25 mouse cellular contexts compared by ENCODE assay signal in the genomic region with DNA sequence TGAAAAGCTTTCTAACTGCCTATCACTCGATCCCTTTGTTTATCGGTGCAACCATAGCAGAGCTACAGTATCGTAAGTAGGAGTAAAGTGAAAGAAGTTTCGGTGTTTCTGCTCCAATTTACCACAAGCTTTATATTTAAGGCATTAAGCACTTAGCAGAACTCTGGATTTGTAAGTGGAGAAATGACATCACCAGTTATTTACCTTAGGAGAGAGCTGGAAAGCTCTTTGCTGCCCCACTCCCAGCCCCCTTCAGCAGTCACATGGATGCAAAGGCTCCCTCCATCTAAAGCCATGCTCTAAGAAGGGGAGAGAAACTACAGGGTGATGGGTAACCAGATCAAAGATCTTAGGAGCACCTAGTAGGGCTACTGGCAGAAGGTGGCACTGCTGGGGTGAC.
DNase-seq lines count a peak whose midpoint lies in the region; ATAC-seq and TF ChIP-seq lines count a peak whose summit lies in the region.
"Had no signal": no experiment of that assay in that cellular context is flagged by ENCODE, and none has a peak within 500 bp of the region (broad histone marks: within the 10 kb centered on the region; RNA-seq: fewer than 3 reads in every experiment).

No protein-coding gene starts in this region.

- no peaks in the 10 kb centered on the region for H3K79me2 ChIP-seq in heart, adult 2 months (replicated peaks; ENCODE audit: control insufficient read depth, insufficient read depth, low read length)

- H3K4me1 ChIP-seq in heart, adult 2 months (ENCODE audit: control insufficient read depth, insufficient read depth, low read length) = peaks cover 14% of the 10 kb centered on the region
- H3K4me1 ChIP-seq in lung, embryonic 15.5 days = peaks cover 33% of the 10 kb centered on the region
- no peaks in the 10 kb centered on the region for H3K4me1 ChIP-seq in bone marrow, adult 2 months (ENCODE audit: control insufficient read depth, insufficient read depth, low read length)
- no peaks in the 10 kb centered on the region for H3K4me1 ChIP-seq in intestine, postnatal 0 days (replicated peaks; ENCODE audit: control insufficient read depth, insufficient read depth, low read length)

- peak overlapping the region; percentile 61 for H3K27ac ChIP-seq in heart, adult 2 months
- H3K27ac ChIP-seq in lung, embryonic 15.5 days = 0 out of 2 replicates have a peak overlapping the region, but pooled peaks have one; percentile 8
- H3K27ac ChIP-seq in bone marrow, adult 2 months (ENCODE audit: control insufficient read depth, insufficient read depth, low read depth, low read length, poor library complexity) = 0 out of 2 replicates have a peak overlapping the region, but pooled peaks have one; percentile 15
- H3K27ac ChIP-seq in intestine, postnatal 0 days (ENCODE audit: low read depth, low read length) = no peak overlapping the region
- H3K27ac ChIP-seq: embryonic facial prominence, embryonic 13.5 days; hindbrain, embryonic 14.5 days; intestine, embryonic 15.5 days; macrophage; midbrain, embryonic 10.5 days had no signal

- TF ChIP-seq EP300 in heart, adult 2 months (IDR thresholded peaks at IDR 0.05; ENCODE audit: insufficient read depth, low read depth, low read length) = no peak

- H3K9ac ChIP-seq in heart, adult 2 months (ENCODE audit: low read depth, low read length) = no peak overlapping the region
- no peak overlapping the region for H3K9ac ChIP-seq in lung, embryonic 15.5 days
- no peak overlapping the region for H3K9ac ChIP-seq in intestine, postnatal 0 days (ENCODE audit: low read depth, low read length)
- H3K9ac ChIP-seq: embryonic facial prominence, embryonic 13.5 days; heart, embryonic 12.5 days; hindbrain, embryonic 14.5 days; intestine, embryonic 15.5 days had no signal

- peaks cover 43% of the 10 kb centered on the region for H3K36me3 ChIP-seq in heart, adult 2 months (ENCODE audit: control insufficient read depth, insufficient read depth, low read length)
- H3K36me3 ChIP-seq in lung, embryonic 15.5 days = no peaks in the 10 kb centered on the region
- 0 out of 2 replicates have a peak, but pooled peaks cover 5% of the 10 kb centered on the region for H3K36me3 ChIP-seq in intestine, postnatal 0 days (ENCODE audit: control insufficient read depth, insufficient read depth)
- H3K36me3 ChIP-seq: embryonic facial prominence, embryonic 13.5 days; intestine, embryonic 15.5 days; midbrain, embryonic 10.5 days had no signal

- no peaks in the 10 kb centered on the region for H3K27me3 ChIP-seq in heart, adult 2 months (ENCODE audit: control insufficient read depth, insufficient read depth, low read length)
- no peaks in the 10 kb centered on the region for H3K27me3 ChIP-seq in lung, embryonic 15.5 days
- no peaks in the 10 kb centered on the region for H3K27me3 ChIP-seq in intestine, postnatal 0 days (replicated peaks; ENCODE audit: control insufficient read depth, insufficient read depth, low read length)
- H3K27me3 ChIP-seq: heart, embryonic 12.5 days; intestine, embryonic 15.5 days had no signal

- no peaks in the 10 kb centered on the region for H3K9me3 ChIP-seq in lung, embryonic 15.5 days
- H3K9me3 ChIP-seq in intestine, postnatal 0 days (ENCODE audit: control insufficient read depth) = no peaks in the 10 kb centered on the region
- H3K9me3 ChIP-seq: embryonic facial prominence, embryonic 13.5 days; heart, embryonic 12.5 days; intestine, embryonic 15.5 days; midbrain, embryonic 10.5 days had no signal

- WGBS in heart, adult 2 months = 81% methylated on average over 4 of the region's 4 CpGs
- WGBS in lung, embryonic 15.5 days = 70% methylated on average over 4 of the region's 4 CpGs
- WGBS in bone marrow, adult 2 months = 58% methylated on average over 4 of the region's 4 CpGs
- WGBS in intestine, postnatal 0 days = 79% methylated on average over 4 of the region's 4 CpGs

- TF ChIP-seq CTCF in heart, adult 2 months (IDR thresholded peaks at IDR 0.05) = no peak
- TF ChIP-seq CTCF in bone marrow, adult 2 months (IDR thresholded peaks at IDR 0.05; ENCODE audit: control insufficient read depth, insufficient read depth, low read length) = no peak
- TF ChIP-seq CTCF in intestine, postnatal 0 days (IDR thresholded peaks at IDR 0.05; ENCODE audit: low read depth) = no peak

- intact Hi-C loops in heart, adult 2 months (cut with DNase I) = no loop called here
- intact Hi-C loops in heart, postnatal 25 days (cut with DNase I) = no loop called here

- no peak overlapping the region for H3K4me3 ChIP-seq in heart, adult 2 months
- H3K4me3 ChIP-seq in lung, embryonic 15.5 days = no peak overlapping the region
- no peak overlapping the region for H3K4me3 ChIP-seq in bone marrow, adult 2 months (replicated peaks; ENCODE audit: control insufficient read depth, low read depth, low read length)
- no peak overlapping the region for H3K4me3 ChIP-seq in intestine, postnatal 0 days (ENCODE audit: low read depth, low read length)
- H3K4me3 ChIP-seq: embryonic facial prominence, embryonic 13.5 days; heart, embryonic 12.5 days; intestine, embryonic 15.5 days; midbrain, embryonic 10.5 days had no signal

- no peak for ATAC-seq in lung, embryonic 15.5 days (ENCODE audit: borderline replicate concordance, extremely low read depth, low FRiP score, low TSS enrichment)
- ATAC-seq in intestine, postnatal 0 days = no peak
- ATAC-seq: forebrain, embryonic 14.5 days; intestine, embryonic 15.5 days; midbrain, embryonic 16.5 days had no signal

- no peak for DNase-seq in heart, adult 2 months
- DNase-seq in heart, postnatal 25 days (ENCODE audit: low spot score) = no peak
- DNase-seq in lung, postnatal 25 days (ENCODE audit: low spot score) = no peak
- DNase-seq in CD4-positive helper T cell, adult 2 months (ENCODE audit: low read depth, low spot score) = peak; percentile 31
- no peak for DNase-seq in layer of hippocampus, postnatal 14 days (ENCODE audit: low spot score in 2 of 2)
- DNase-seq: adrenal gland, adult 8-10 months; cerebellum, adult 8-10 months; cerebellum, postnatal 36 days; embryo, embryonic 11 days; heart, postnatal 36 days; kidney, adult 9 months; kidney, postnatal 25 days; left cerebral cortex, postnatal 4 days; liver had no signal

- H3K4me2 ChIP-seq in lung, embryonic 15.5 days = no peak overlapping the region
- no peak overlapping the region for H3K4me2 ChIP-seq in intestine, postnatal 0 days (replicated peaks; ENCODE audit: low read depth)
- H3K4me2 ChIP-seq: embryonic facial prominence, embryonic 13.5 days; heart, embryonic 12.5 days; hindbrain, embryonic 14.5 days; intestine, embryonic 15.5 days had no signal

- TF ChIP-seq POLR2A in heart, adult 2 months (IDR thresholded peaks at IDR 0.05; ENCODE audit: insufficient read depth, low read depth, low read length) = no peak
- TF ChIP-seq POLR2A in bone marrow, adult 2 months (IDR thresholded peaks at IDR 0.05; ENCODE audit: borderline replicate concordance, control insufficient read depth, low read depth, low read length) = no peak
